Mouse (Mus musculus): Measurements from ENCODE around the gene Snx18.

Gene Snx18

GRCm38 (mm10) chr13:113597616-113598015 lies 20.7 kb downstream of the Snx18 start:
- no peak for DNase-seq (ENCODE audit: low read depth, low spot score)

DNA sequence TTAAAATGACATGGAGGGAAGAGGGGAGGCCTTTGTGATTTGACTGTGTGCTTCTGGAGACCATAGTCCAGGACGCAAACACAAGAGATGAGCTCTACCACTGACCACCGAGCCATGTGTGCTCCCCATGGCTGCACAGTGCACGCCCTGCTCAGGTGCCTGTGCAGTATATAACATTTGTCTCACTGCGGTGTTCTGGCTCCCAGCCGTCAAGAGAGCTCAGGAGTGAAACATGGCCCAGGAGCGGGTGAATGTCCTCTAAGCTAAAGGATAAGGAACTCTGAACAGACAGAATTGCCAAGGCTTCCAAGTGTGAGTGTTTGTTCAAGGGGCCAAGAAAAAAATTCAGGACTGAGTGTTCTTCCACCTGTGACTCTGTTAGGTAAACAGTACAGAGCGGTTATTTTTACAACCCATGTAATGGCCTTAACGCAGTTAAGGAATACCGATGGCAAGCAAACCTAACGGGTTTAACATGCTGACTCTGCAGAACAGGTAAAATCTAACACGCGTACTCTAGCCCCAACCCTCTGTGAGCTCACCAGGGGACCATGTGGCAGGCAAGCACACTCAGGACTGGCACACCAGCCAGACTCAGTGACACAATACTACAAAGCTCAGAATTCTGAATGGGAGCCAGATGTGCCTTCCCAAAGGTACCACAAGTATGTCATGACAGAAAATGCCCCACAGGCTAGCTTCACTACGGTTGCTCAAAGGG lies 21.4 kb downstream of the Snx18 start:
- DNase-seq (ENCODE audit: low read depth, low spot score) = no peak

- no peak for DNase-seq (ENCODE audit: low read depth, low spot score)
Observed at GRCm38 (mm10) chr13:113595987-113596386, 22.4 kb downstream of the Snx18 start.

DNA sequence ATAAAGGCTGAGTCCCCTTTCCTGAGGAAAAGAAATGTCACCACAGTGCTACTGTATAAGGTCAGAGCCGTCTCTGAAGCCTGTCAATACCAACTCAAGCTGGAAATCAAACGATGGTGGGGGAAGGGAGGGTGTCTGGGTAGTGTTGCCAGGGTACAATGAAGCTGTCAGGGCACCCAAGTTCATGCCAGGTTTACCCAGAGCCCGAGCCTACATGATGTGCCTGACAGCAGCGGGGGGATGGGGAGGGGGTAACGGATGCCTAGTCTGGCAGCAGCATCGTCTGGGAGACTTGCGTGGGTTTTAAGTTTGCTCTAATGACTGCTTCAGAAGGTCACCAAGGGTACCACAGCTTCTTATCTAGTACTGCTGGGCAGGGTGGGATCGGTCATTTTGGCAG lies 23.1 kb downstream of the Snx18 start:
- DNase-seq (ENCODE audit: low read depth, low spot score) = no peak

DNA sequence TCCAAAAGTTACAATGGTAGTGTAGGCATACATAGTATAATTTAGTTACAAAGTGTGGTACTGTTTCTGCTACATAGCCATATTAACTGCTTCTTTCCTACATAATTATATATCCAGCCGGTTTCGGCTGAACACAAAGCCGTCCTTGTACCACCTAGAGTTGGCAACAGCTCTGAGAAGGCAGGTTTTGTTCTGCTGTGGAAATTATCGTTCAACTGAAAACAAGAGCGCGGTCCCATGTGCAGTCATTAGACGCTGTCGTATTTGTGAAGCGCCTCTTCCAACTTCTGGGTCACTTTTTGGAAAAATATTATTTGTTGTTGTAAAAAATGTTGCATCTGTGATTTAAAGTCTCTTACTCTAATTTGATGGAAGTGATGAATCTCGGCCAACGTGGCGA lies 24.0 kb downstream of the Snx18 start:
- no peak for DNase-seq (ENCODE audit: low read depth, low spot score)

DNA sequence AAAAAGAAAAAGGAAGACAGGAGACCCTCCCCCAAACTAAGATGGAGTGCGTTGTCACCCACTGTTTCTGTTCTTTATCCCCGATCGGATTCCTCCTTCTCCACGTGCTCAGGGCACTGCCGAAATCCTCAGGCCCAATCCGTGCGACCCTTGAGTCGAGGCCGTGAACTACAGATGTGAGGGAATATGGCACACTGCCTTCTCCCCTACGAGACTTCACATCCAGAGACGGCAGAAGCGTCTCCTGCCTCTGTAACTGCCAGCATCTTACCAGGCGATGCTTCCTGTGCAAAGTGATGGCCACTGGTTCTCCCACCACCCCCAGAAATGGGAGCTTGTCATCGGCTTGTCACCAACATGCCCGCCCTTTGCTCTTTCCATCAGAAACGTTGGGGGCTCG lies 24.7 kb downstream of the Snx18 start:
- DNase-seq (ENCODE audit: low read depth, low spot score) = no peak

GRCm38 (mm10) chr13:113592703-113593200 lies 25.6 kb downstream of the Snx18 start:
- no peak for DNase-seq (ENCODE audit: low read depth, low spot score)

DNA sequence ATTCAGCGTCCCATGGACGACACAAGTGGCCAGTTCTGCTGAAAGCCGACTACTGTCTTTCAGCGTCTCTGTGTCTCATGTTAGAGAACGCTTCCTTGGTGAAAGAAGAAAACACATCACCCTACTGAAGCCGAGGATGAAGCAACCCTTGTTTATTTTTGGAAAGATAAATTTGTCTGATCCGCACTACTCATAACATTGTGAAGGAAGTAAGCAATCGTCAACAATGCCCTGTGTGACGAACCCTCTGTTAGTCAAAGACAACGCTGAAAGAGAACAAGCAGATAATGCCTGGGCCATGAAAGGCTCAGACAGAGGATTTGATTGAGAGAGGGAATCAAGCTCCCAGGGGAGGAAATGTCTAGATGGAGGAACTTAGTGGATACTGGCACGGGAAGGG lies 27.0 kb downstream of the Snx18 start:
- no peak for DNase-seq (ENCODE audit: low read depth, low spot score)

DNA sequence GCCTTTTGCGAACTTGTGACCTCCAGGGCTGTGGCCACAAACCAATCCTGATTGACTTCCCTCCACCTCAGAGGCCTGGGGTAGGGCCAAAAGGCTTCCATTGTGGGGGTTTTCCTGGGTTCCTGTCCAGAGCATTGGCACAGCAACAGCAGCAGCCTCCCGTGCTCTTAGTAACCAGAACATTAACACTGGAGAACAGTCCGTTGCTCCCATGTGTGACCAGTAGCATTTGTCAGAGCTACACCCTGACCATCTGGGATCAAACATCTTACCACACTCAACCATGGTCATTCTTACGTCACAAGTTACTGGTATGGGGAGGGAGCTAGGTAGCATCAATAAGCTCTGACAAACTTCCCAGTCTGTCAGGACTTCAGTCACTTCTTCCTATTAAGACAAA lies 28.1 kb downstream of the Snx18 start:
- no peak for DNase-seq (ENCODE audit: low read depth, low spot score)

DNA sequence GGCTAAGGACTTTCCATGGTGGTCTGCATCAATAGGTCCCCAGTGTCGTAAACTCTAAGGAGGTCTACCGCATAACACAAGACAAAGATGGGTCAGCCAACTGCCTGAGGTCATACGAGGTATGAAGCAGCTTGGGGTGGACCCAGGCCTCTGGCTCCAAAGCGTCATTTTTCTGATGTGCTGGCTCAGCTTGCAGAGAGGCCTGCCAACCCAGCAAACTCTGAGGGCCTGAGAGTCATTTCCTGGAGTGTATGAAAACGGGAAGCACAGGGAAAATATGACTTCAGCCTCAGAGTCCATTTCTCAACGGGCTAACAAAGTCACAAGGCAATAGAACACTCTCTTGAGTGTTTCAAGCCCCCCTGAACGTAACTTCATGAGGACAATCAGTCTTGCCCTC lies 28.9 kb downstream of the Snx18 start:
- no peak for DNase-seq (ENCODE audit: low read depth, low spot score)

GRCm38 (mm10) chr13:113587200-113587936 lies 31.0 kb downstream of the Snx18 start:
- DNase-seq (ENCODE audit: low read depth, low spot score) = no peak

- DNase-seq (ENCODE audit: low read depth, low spot score) = no peak
Observed at GRCm38 (mm10) chr13:113585606-113586005, 32.8 kb downstream of the Snx18 start.

- DNase-seq (ENCODE audit: low read depth, low spot score) = no peak
Observed at GRCm38 (mm10) chr13:113584431-113584830, 33.9 kb downstream of the Snx18 start.

DNA sequence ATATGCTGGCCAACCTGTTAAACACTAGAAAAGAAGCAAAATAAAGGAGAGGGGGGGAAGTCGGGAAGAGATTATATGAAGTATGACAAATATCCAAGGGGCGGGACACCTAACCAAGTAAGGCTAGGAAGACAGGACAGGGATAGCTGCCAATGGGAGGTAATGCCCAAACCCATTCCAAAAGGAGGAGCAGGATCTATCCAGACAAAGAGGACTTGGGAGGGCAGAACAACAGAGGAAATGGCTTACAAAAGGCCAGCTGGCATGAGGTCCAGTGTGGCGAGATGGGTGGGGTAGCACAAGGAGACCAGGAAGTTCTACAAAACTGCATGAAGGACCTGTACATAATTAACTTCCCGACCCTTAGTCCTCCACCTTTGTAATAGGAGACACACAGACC lies 34.8 kb downstream of the Snx18 start:
- no peak for DNase-seq (ENCODE audit: low read depth, low spot score)

GRCm38 (mm10) chr13:113582024-113582423 lies 36.3 kb downstream of the Snx18 start:
- DNase-seq (ENCODE audit: low read depth, low spot score) = no peak

GRCm38 (mm10) chr13:113581436-113581835 lies 36.9 kb downstream of the Snx18 start:
- DNase-seq (ENCODE audit: low read depth, low spot score) = no peak

DNA sequence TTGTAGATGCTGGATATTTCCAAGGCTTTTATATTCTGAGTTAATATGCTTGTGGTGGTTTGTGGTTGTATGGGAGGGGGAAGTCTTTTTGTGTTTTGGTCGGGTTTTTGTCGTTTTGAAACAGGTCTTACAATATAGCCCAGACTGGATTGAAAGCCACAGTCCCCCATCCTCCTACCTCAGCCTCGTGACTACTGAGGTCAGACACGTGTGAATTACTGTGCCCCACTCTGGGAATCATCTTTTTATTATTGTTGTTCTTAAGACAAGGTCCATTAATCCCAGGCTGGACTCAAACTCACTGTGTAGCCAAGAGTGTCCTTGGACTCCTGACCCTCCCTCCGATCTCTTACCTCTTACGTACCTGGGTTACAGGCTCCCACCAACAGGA lies 38.0 kb downstream of the Snx18 start:
- no peak for DNase-seq (ENCODE audit: low read depth, low spot score)

DNA sequence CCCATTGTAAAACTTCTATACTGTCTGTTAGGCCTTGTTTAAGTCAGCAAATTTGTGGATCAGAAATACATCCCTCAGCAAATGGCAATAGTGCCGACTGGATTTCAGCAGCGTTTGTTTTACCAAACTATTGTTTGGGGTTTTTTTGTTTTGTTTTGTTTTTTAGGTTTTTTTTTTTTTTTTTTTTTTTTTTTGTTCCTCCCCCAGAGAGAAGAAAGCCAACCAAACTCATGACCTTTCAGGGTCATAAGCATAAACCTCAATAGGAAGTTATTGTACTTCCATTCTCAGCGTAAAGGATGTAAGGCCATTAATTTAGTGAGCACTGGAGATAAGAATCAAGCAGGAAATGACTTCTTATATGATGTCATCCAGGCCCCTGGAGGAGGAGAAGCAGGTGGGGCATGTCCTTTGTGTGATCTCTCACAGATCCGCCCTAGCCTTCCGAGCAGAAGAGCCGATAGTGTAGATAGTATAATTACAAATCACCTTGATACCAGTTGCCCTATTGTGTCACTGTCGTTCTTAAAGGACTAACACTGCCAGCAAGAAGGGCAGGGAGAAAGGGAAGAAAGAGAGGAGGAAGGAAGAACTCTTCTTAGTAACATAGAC lies 38.5 kb downstream of the Snx18 start:
- DNase-seq (ENCODE audit: low read depth, low spot score) = no peak

DNA sequence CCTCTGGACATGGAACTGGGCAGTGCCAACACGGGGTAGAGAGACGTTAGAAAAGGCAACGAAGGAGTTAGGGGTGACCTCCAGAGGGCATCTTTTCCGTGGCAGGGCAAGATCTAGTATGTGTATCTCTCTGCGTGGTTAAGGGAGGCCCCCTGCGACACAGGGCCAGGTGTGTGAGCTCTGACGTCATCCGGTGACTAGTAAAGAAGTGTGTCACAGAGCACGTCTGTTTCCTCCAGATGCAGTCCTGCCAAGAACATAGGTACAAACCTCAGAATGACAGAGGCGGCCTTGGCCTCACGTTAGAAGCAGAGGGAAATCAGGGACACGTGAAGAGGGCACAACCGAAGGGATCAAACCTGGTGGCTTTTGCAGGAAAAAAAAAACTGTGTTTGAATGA lies 44.1 kb downstream of the Snx18 start:
- DNase-seq (ENCODE audit: low read depth, low spot score) = no peak

GRCm38 (mm10) chr13:113573377-113573776 lies 45.0 kb downstream of the Snx18 start:
- no peak for DNase-seq (ENCODE audit: low read depth, low spot score)

DNA sequence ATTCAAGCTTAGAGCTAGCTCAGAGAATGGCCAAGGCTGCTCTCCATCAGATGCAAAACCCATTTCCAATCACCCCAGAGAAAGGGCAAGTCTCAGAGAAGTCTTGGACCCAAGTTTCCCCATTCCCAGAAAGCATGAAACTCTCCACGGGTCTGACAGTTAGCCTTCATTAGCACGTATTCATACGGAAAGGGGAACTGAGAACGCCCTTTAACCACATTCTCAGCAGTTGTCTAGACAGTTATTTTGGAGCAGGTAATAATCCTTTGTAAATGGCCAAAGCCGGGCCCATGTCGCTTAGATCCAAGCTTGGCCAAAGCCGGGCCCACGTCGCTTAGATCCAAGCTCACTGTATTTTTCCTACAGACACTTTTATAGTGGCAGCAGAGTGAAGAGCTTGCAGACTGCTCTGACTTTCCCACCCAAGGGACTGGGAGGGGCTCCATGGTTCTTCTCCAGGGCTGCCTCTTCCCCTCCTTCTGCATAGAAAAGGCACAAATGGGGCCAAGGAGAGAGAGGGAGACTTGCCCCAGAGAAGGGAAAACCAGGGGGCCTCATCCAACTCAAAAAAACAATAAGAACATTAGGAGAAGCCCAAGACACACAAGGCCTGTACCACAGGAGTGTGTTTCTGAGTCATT lies 46.2 kb downstream of the Snx18 start:
- DNase-seq (ENCODE audit: low read depth, low spot score) = no peak

DNA sequence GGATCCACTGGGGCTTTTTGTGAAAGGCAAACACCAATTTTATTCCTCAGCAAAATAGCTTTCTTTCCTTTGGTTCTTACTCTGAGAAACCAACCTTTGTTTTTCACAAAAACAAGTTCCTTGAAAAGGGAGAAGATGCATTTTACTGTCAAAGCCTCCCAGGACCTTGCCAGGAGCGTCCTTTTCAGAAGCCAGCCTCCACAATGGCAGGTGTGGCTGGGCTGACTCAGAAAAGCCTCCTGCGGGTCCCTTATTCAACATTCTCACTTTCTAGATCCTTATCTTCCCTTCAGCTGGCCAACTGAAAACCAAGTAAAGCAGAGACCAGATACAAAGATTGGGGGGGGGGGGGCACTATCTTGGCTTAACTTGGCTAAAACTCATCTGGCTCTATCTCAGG lies 48.8 kb downstream of the Snx18 start:
- DNase-seq (ENCODE audit: low read depth, low spot score) = no peak

Data from retina, adult 2 months (tissue).